ENCODE assay signal across 8 mouse cellular contexts in the genomic region with DNA sequence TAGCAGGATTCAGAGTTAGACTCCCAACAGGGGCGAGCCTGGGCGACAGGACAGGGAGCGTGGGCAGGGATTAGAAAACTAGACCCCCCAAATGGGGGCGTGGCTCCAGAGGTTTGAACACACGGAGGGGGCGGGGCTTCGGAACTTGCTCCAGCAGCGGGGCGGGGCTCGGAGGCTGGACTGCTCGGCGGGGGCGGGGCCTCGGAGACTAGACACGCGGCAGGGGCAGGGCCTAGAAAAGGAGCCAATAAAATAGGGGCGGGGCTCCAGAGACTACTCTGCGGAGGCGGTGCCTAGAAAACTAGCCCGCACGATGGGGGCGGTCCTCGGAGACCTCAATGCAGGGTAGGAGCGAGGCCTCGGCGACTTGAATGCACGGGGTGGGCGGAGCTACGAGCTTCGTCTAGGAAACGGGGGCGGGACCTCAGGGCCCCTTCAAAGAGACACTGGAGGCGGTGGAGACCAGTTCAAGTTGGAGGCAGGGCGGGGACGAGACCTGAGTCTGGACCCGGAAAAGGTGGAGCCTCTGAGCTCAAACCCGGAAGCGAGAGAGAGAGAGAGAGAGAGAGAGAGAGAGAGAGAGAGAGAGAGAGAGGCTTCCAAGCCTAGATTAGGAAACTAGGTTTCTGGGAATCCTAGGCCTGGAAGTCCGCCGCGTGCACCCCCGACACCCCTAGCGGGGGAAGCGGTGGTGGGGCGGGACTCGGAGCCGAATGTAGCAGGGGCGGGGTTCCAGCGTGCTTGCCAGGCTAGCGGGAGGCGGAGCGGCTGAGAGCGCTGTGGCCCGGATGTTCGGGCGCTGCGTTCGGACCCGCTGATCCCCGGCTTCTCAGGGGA. TPM values are rescaled to one million over a fixed set of nuclear protein-coding genes. Genes with fewer than 3 reads are reported as not detected.
DNase-seq lines count a peak whose midpoint lies in the region; ATAC-seq lines count a peak whose summit lies in the region.

A gene (minus strand): TSS at position 111 of the 837 bp plus-strand sequence.
A gene (plus strand): TSS at position 261 of the 837 bp plus-strand sequence.

- no peaks in the 10 kb centered on the region for H3K9me3 ChIP-seq in lung, embryonic 16.5 days (ENCODE audit: control insufficient read depth, low read length)

- peak; percentile 93 for DNase-seq in MEL-GATA-1-ER (ENCODE audit: extremely low read depth, low read depth)
- peak; percentile 98 for DNase-seq in cerebellum, adult 8-10 months
- DNase-seq in forelimb bud, embryonic 11.5 days (ENCODE audit: low read depth, low spot score): peak; percentile 99
- DNase-seq in layer of hippocampus, adult 9-10 months (ENCODE audit: low spot score): peak; percentile 97
- peak; percentile 94 for DNase-seq in ovary, postnatal 10 days (ENCODE audit: low spot score)
- peak; percentile 99 for DNase-seq in thymus, postnatal 10 days (ENCODE audit: low spot score in 2 of 2)

- H3K4me3 ChIP-seq in lung, embryonic 16.5 days (ENCODE audit: low read length): peak within 1 kb of the TSS; percentile 90

- H3K4me1 ChIP-seq in lung, embryonic 16.5 days (replicated peaks; ENCODE audit: control insufficient read depth, insufficient read depth, low read length): peaks cover 24% of the 10 kb centered on the region

- H3K27me3 ChIP-seq in lung, embryonic 16.5 days (ENCODE audit: control insufficient read depth, insufficient read depth, low read depth, low read length): no peaks in the 10 kb centered on the region

- H3K4me2 ChIP-seq in lung, embryonic 16.5 days (ENCODE audit: low read depth, low read length): peak within 1 kb of the TSS; percentile 92

- H3K27ac ChIP-seq in lung, embryonic 16.5 days (ENCODE audit: low read length): peak within 1 kb of the TSS; percentile 98

- under 1% methylated on average over 52 of the region's 60 CpGs for WGBS in lung, embryonic 16.5 days

- H3K36me3 ChIP-seq in lung, embryonic 16.5 days (ENCODE audit: control insufficient read depth, insufficient read depth, low read length): no peaks in the 10 kb centered on the region

- ATAC-seq in hematopoietic stem cell, adult 5-6 weeks (replicated peaks in 1 of 2; ENCODE audit: insufficient read depth in 1 of 2, low FRiP score in 2 of 2, low TSS enrichment in 1 of 2, low read depth in 1 of 2, poor library complexity in 2 of 2, severe bottlenecking in 2 of 2): peak; percentile 91 to 95
- ATAC-seq in lung, embryonic 16.5 days (ENCODE audit: low read depth): peak; percentile 97

- H3K9ac ChIP-seq in lung, embryonic 16.5 days (ENCODE audit: low read length): peak within 1 kb of the TSS; percentile 89

RNA-seq across cellular contexts. Expression of the first gene that starts in this region (rescaled TPM):
- 4.0 TPM in 1 of 2 replicates, not detected in the other for total RNA-seq in hematopoietic stem cell, adult 5-6 weeks (2017)
- polyA plus RNA-seq in lung, embryonic 16.5 days (2015; fragmentation: Nextera tagmentation; extraction: Ambion mirVana): 19.8 and 22.0 TPM in 2 replicates

RNA-seq across cellular contexts. Expression of the second gene that starts in this region (rescaled TPM):
- total RNA-seq in hematopoietic stem cell, adult 5-6 weeks (2017): 23.4 and 43.1 TPM in 2 replicates
- polyA plus RNA-seq in lung, embryonic 16.5 days (2015; fragmentation: Nextera tagmentation; extraction: Ambion mirVana): 65.0 and 71.4 TPM in 2 replicates

Comparison
In these comparisons a context has a peak if more than half of its experiments do, and no peak if none do; other contexts are left out.
1. Peak in every context shown above with its lines: DNase-seq, ATAC-seq, H3K4me3 ChIP-seq and H3K27ac ChIP-seq.